Mouse (Mus musculus): ENCODE data around the gene Btn1a1. TPM values are rescaled to one million over a fixed set of nuclear protein-coding genes. Genes with fewer than 3 reads are reported as not detected.

Btn1a1 gene
- polyA plus RNA-seq, 1 experiment: 2.4 TPM

GRCm38 (mm10) chr13:23435676-23436075 lies 30.0 kb downstream of the Btn1a1 start:
- TF ChIP-seq GATA1 (IDR thresholded peaks at IDR 0.05; ENCODE audit: low read length): no peak

GRCm38 (mm10) chr13:23435241-23435640 lies 30.5 kb downstream of the Btn1a1 start:
- no peak for TF ChIP-seq GATA1 (IDR thresholded peaks at IDR 0.05; ENCODE audit: low read length)

GRCm38 (mm10) chr13:23434426-23434825 lies 31.3 kb downstream of the Btn1a1 start:
- no peak for TF ChIP-seq GATA1 (IDR thresholded peaks at IDR 0.05; ENCODE audit: low read length)

- TF ChIP-seq GATA1 (IDR thresholded peaks at IDR 0.05; ENCODE audit: low read length): no peak
Observed at GRCm38 (mm10) chr13:23433801-23434200, 31.9 kb downstream of the Btn1a1 start.

GRCm38 (mm10) chr13:23433206-23433605 lies 32.5 kb downstream of the Btn1a1 start:
- no peak for TF ChIP-seq GATA1 (IDR thresholded peaks at IDR 0.05; ENCODE audit: low read length)

GRCm38 (mm10) chr13:23432562-23433201 lies 33.0 kb downstream of the Btn1a1 start:
- no peak for TF ChIP-seq GATA1 (IDR thresholded peaks at IDR 0.05; ENCODE audit: low read length)

- TF ChIP-seq GATA1 (IDR thresholded peaks at IDR 0.05; ENCODE audit: low read length): no peak
Observed at GRCm38 (mm10) chr13:23431351-23431771, 34.3 kb downstream of the Btn1a1 start.

GRCm38 (mm10) chr13:23430734-23431133 lies 35.0 kb downstream of the Btn1a1 start:
- no peak for TF ChIP-seq GATA1 (IDR thresholded peaks at IDR 0.05; ENCODE audit: low read length)

- no peak for TF ChIP-seq GATA1 (IDR thresholded peaks at IDR 0.05; ENCODE audit: low read length)
Observed at GRCm38 (mm10) chr13:23429771-23430380, 35.8 kb downstream of the Btn1a1 start.

GRCm38 (mm10) chr13:23428166-23428993 lies 37.3 kb downstream of the Btn1a1 start:
- TF ChIP-seq GATA1 (IDR thresholded peaks at IDR 0.05; ENCODE audit: low read length): no peak

- TF ChIP-seq GATA1 (IDR thresholded peaks at IDR 0.05; ENCODE audit: low read length): no peak
Observed at GRCm38 (mm10) chr13:23427401-23427910, 38.2 kb downstream of the Btn1a1 start.

GRCm38 (mm10) chr13:23426922-23427321 lies 38.8 kb downstream of the Btn1a1 start:
- TF ChIP-seq GATA1 (IDR thresholded peaks at IDR 0.05; ENCODE audit: low read length): no peak

- no peak for TF ChIP-seq GATA1 (IDR thresholded peaks at IDR 0.05; ENCODE audit: low read length)
Observed at GRCm38 (mm10) chr13:23426335-23426734, 39.4 kb downstream of the Btn1a1 start.

- no peak for TF ChIP-seq GATA1 (IDR thresholded peaks at IDR 0.05; ENCODE audit: low read length)
Observed at GRCm38 (mm10) chr13:23425505-23425904, 40.2 kb downstream of the Btn1a1 start.

- TF ChIP-seq GATA1 (IDR thresholded peaks at IDR 0.05; ENCODE audit: low read length): no peak
Observed at GRCm38 (mm10) chr13:23424494-23425325, 41.0 kb downstream of the Btn1a1 start.

All from G1E-ER4 (cell line).